Mouse (Mus musculus): ENCODE measurements at regions not wholly inside any gene's neighbourhood (a gene's known extent, or its start where the extent isn't known, plus 50 kb on each side); places are given as distances from the start of the nearest gene placed in this dataset.

DNA sequence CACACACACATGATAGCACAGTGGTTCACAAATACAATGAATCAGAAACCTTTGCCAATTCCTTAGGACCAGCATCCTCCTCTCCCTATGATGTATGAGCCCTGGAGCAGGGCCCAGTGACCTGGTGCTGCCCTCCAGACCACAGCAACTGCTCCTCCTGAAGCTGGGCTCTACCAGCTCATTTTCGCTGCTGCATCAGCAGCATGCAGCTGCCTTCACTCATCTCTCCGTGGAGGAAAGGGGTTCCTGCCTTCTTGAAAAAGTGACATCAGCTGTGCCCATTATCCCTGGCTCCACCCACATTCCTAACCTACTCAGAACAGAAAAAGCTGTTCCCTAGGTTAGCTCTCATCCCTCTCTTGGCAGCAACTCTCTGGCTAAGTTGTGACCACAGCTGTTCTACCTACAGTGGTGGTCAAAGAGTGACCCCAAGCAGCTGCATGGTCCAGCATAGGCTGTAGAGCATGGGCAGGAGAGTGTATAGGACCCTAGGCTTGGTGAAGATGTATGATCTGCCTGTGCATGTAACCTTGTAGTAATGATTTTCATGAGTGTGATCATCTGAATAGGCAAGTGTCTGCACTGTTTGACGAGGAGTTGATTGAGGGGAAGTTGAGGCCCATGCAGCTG lies 592.6 kb upstream of the Mpdz start:
- DNase-seq (ENCODE audit: low spot score), result peak; percentile 17
- ATAC-seq, result 0 out of 2 replicates have a peak, but pooled peaks have one; percentile 30
- Histone ChIP-seq H3K4me3 (ENCODE audit: low read depth, low read length) (no peak overlapping the region), H3K27me3 (replicated peaks; ENCODE audit: insufficient read depth, low read length) (no peaks in the 10 kb centered on the region), H3K36me3 (ENCODE audit: insufficient read depth, low read length) (no peaks in the 10 kb centered on the region), H3K9ac (replicated peaks; ENCODE audit: low read depth) (no peak overlapping the region), H3K9me3 (ENCODE audit: low read length) (no peaks in the 10 kb centered on the region), H3K4me1 (ENCODE audit: insufficient read depth, low read depth, low read length) (no peaks in the 10 kb centered on the region), H3K27ac (ENCODE audit: low read length) (no peak overlapping the region), H3K4me2 (replicated peaks; ENCODE audit: low read depth, low read length) (no peak overlapping the region)
- no peak for TF ChIP-seq CTCF (IDR thresholded peaks at IDR 0.05)
- TF ChIP-seq EP300 (IDR thresholded peaks at IDR 0.05), result no peak
- 39% methylated on average over 3 of the region's 3 CpGs for WGBS

DNA sequence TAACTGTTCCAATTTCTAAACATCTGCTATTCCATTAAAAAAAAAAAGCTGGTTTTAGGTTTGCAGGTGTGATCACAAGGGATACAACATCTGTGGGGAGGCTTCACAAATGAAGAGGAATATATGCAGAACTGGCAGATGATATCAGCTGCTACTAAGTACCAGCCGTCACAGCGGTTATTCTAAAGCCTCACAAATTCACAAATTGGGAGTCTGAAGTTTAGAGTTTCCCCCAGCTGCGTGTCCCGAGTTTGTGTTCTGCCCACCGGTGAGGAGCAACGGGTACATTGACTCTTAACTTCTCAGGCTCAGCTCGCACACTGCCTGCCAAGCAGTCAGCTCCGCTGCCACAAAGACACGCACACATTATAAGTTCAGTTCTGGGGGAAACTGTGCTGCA lies 586.6 kb upstream of the Mpdz start:
- H3K27me3 ChIP-seq (replicated peaks; ENCODE audit: insufficient read depth, low read length), result no peaks in the 10 kb centered on the region
- TF ChIP-seq CTCF (IDR thresholded peaks at IDR 0.05) (no peak), EP300 (IDR thresholded peaks at IDR 0.05) (no peak)
- no peak overlapping the region for H3K27ac ChIP-seq (ENCODE audit: low read length)
- no peak overlapping the region for H3K4me3 ChIP-seq (ENCODE audit: low read depth, low read length)
- H3K9me3 ChIP-seq (ENCODE audit: low read length), result no peaks in the 10 kb centered on the region
- ATAC-seq, result no peak
- no peaks in the 10 kb centered on the region for H3K36me3 ChIP-seq (ENCODE audit: insufficient read depth, low read length)
- no peak overlapping the region for H3K9ac ChIP-seq (replicated peaks; ENCODE audit: low read depth)
- WGBS, result 93% methylated on average over 9 of the region's 9 CpGs
- no peak for DNase-seq (ENCODE audit: low spot score)
- no peaks in the 10 kb centered on the region for H3K4me1 ChIP-seq (ENCODE audit: insufficient read depth, low read depth, low read length)
- no peak overlapping the region for H3K4me2 ChIP-seq (replicated peaks; ENCODE audit: low read depth, low read length)

DNA sequence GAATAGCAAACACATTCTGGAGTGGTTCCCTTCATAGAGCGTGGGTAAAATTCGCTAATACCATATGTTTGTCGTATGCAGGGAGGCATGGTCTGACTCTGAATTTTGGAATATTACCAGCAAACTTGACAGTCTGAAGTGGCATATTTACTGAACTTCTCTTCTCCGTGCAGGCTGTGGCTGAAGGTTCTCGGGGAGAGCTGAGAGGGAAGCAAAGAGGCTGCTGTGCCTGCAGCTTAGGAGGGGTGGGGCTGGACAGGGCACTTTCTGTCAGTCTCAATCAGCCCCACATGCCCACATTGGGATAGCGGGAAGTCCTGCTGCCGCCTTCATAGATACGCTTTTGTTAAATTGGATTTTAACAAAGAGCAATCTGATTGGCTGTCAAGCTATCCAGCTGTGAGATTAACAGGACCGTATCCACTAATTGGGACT lies 584.8 kb upstream of the Mpdz start:
- Histone ChIP-seq H3K27me3 (replicated peaks; ENCODE audit: insufficient read depth, low read length) (no peaks in the 10 kb centered on the region), H3K9ac (replicated peaks; ENCODE audit: low read depth) (no peak overlapping the region), H3K4me2 (replicated peaks; ENCODE audit: low read depth, low read length) (no peak overlapping the region), H3K4me3 (ENCODE audit: low read depth, low read length) (no peak overlapping the region), H3K27ac (ENCODE audit: low read length) (no peak overlapping the region), H3K9me3 (ENCODE audit: low read length) (no peaks in the 10 kb centered on the region), H3K4me1 (ENCODE audit: insufficient read depth, low read depth, low read length) (no peaks in the 10 kb centered on the region), H3K36me3 (ENCODE audit: insufficient read depth, low read length) (no peaks in the 10 kb centered on the region)
- ATAC-seq (no peak), DNase-seq (ENCODE audit: low spot score) (peak; percentile 29)
- no peak for TF ChIP-seq EP300 (IDR thresholded peaks at IDR 0.05)
- TF ChIP-seq CTCF (IDR thresholded peaks at IDR 0.05), result no peak
- 41% methylated on average over 9 of the region's 9 CpGs for WGBS

DNA sequence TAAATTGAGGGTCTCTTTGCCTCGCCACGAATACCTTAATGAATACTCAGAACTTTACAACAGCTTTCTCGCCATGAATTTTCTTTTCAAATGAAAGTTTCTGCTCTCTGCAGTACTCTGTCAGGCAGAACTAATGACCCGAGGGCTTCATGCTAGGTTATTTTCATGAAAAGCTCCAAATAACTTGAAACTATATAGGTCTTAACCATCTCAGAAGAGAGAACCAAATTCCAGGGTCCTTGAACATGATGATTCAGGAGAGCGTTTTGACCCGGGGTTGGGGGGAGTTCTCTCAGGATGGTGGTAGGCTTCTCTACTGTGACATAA lies 558.8 kb upstream of the Mpdz start:
- DNase-seq (ENCODE audit: low spot score) (no peak), ATAC-seq (no peak)
- Histone ChIP-seq H3K36me3 (ENCODE audit: insufficient read depth, low read length) (no peaks in the 10 kb centered on the region), H3K27ac (ENCODE audit: low read length) (no peak overlapping the region), H3K4me1 (ENCODE audit: insufficient read depth, low read depth, low read length) (no peaks in the 10 kb centered on the region; the same call in 1 of the 2 replicates), H3K4me3 (ENCODE audit: low read depth, low read length) (no peak overlapping the region), H3K27me3 (replicated peaks; ENCODE audit: insufficient read depth, low read length) (no peaks in the 10 kb centered on the region), H3K9ac (replicated peaks; ENCODE audit: low read depth) (no peak overlapping the region), H3K9me3 (ENCODE audit: low read length) (no peaks in the 10 kb centered on the region), H3K4me2 (replicated peaks; ENCODE audit: low read depth, low read length) (no peak overlapping the region)
- 89% methylated on average over 6 of the region's 6 CpGs for WGBS
- no peak for TF ChIP-seq EP300 (IDR thresholded peaks at IDR 0.05)

DNA sequence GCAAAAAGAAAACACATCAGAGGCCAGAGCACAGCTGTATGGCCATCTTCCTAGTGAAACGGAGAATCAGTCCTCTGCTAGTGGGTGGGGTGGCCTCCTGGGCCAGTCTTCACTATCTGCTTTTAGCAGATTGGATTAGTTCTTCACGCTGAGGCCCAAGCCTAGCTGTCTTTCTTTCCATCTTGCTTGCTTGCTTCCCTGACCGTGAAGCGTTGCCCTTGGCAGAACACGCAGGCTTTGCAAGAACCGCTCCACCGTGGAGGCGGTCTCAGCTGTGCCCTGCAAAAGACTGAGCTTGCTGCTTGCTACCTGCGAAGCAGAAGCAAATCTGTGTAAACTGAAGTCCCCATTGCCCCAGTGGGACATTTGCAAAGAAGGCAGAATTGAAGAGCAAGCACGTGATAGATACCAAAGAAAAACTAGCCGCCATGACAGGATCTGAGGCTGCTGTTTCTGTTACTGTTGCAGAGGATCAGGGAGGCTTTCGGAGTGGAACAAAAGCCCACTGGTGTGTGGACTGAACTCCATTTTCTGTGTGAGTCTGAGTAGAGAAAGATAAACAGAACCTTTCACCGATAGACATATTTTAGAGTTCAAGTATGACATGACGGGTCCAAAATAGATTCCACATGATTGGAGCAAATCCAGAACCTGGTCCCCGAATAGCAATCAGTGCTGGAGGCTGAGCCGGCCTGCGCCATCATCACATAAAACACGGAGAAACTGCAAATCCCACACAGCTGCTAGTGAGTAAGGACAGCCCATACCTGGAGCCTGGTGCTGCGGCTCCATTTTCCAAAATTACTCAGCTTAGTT lies 558.2 kb upstream of the Mpdz start:
- no peak for ATAC-seq
- Histone ChIP-seq H3K9me3 (ENCODE audit: low read length) (no peaks in the 10 kb centered on the region), H3K4me1 (ENCODE audit: insufficient read depth, low read depth, low read length) (no peaks in the 10 kb centered on the region; the same call in 1 of the 2 replicates), H3K36me3 (ENCODE audit: insufficient read depth, low read length) (no peaks in the 10 kb centered on the region), H3K27ac (ENCODE audit: low read length) (no peak overlapping the region), H3K27me3 (replicated peaks; ENCODE audit: insufficient read depth, low read length) (no peaks in the 10 kb centered on the region), H3K4me3 (ENCODE audit: low read depth, low read length) (no peak overlapping the region), H3K9ac (replicated peaks; ENCODE audit: low read depth) (no peak overlapping the region), H3K4me2 (replicated peaks; ENCODE audit: low read depth, low read length) (no peak overlapping the region)
- TF ChIP-seq EP300 (IDR thresholded peaks at IDR 0.05) (no peak), CTCF (IDR thresholded peaks at IDR 0.05) (no peak)
- 69% methylated on average over 19 of the region's 19 CpGs for WGBS
- DNase-seq (ENCODE audit: low spot score), result no peak

DNA sequence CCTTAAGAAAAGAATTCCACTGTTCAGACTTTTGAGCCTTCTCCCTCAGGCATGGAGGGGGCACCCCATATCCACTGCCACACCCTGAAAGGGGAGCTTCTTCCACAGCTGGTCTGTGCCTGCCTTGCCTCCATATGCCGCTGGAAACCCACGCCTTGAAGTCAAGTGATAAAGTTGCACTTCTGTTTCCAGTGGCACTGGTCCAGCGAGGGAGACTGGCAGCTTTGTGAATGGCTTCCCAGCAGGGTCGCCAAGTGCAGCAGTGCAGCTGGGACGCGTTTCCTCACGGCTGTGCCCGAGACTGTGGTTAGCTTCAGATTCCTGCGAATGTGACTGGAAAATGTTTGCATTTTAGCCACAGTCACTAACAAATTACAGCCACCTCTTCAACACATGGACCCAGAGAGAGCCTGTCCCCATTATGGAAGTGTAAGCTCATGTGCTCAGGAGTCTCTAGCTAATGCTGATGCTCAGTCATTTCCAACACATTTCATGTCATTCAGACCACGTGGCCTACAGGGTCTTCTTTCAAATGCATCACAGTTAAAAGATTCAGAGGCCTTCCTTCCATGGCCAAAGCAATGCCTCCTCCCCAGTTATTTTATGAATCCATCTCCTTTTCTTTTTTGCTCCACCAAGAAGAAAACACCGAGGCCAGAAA lies 557.2 kb upstream of the Mpdz start:
- TF ChIP-seq EP300 (IDR thresholded peaks at IDR 0.05) (peak; percentile 48; the same call in 1 of the 2 replicates), CTCF (IDR thresholded peaks at IDR 0.05) (0 out of 2 replicates have a peak, but pooled peaks have one; percentile 3)
- Histone ChIP-seq H3K4me2 (replicated peaks; ENCODE audit: low read depth, low read length) (no peak overlapping the region), H3K27ac (ENCODE audit: low read length) (no peak overlapping the region), H3K27me3 (replicated peaks; ENCODE audit: insufficient read depth, low read length) (no peaks in the 10 kb centered on the region), H3K4me1 (ENCODE audit: insufficient read depth, low read depth, low read length) (no peaks in the 10 kb centered on the region; the same call in 1 of the 2 replicates), H3K9me3 (ENCODE audit: low read length) (no peaks in the 10 kb centered on the region), H3K36me3 (ENCODE audit: insufficient read depth, low read length) (no peaks in the 10 kb centered on the region), H3K4me3 (ENCODE audit: low read depth, low read length) (no peak overlapping the region), H3K9ac (replicated peaks; ENCODE audit: low read depth) (no peak overlapping the region)
- peak; percentile 61 for DNase-seq (ENCODE audit: low spot score)
- ATAC-seq, result peak; percentile 81
- 29% methylated on average over 11 of the region's 11 CpGs for WGBS

Measured in lung, postnatal 0 days (tissue).